Mouse (Mus musculus): ENCODE measurements around the gene Rnf212b. TPM values are rescaled to one million over a fixed set of nuclear protein-coding genes. Genes with fewer than 3 reads are reported as not detected.

Gene Rnf212b
- polyA plus RNA-seq, 1 experiment from 2014 or later = not detected

DNA sequence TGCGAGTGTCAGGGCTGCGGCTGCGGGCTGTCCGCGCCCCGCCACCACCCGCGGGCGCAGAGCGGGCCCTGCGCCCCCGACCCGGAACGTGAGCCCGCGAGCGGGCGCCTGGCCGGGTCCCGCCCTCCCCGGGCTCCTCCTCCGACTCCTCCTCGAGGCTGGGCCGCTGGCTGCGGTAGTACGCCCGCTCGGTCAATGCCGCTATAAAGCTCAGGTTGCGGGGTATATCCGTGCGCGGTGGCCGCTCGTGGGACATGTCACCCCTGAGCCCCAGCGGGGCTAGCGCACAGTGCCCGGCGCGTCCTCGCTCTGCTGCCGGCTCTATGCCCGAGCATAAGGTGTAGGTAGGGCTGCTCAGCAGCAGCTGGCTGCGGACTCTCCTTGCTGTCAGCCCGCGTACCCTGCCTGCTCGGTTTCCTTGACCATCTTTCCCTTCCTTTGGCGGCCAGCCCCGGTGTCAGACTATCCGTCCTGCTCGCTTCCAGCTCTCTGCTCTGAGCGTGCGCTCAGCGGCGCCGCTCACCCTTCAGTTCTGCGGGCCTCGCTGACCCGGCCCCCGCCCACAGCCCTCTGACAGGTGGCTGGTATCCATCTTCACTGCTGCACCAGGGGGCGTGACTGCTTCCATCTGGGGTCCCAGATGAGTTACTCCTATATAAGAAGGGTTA lies 63.2 kb downstream of the Rnf212b start, which contains the start of gene Ppp1r3e:
TSS of gene Ppp1r3e (minus strand) at position 503 of the 668 bp plus-strand sequence.
- Histone ChIP-seq H3K27ac (peak within 1 kb of the TSS; percentile 90), H3K9me3 (replicated peaks) (no peaks in the 10 kb centered on the region), H3K4me2 (peak within 1 kb of the TSS; percentile 99), H3K27me3 (peaks cover 7% of the 10 kb centered on the region; the same call in 1 of the 2 replicates), H3K9ac (peak within 1 kb of the TSS; percentile 91), H3K4me1 (peaks cover 16% of the 10 kb centered on the region), H3K4me3 (peak within 1 kb of the TSS; percentile 77), H3K36me3 (ENCODE audit: poor library complexity, severe bottlenecking) (no peaks in the 10 kb centered on the region)
- WGBS = under 1% methylated on average over 58 of the region's 61 CpGs
- ATAC-seq = peak; percentile 84

DNA sequence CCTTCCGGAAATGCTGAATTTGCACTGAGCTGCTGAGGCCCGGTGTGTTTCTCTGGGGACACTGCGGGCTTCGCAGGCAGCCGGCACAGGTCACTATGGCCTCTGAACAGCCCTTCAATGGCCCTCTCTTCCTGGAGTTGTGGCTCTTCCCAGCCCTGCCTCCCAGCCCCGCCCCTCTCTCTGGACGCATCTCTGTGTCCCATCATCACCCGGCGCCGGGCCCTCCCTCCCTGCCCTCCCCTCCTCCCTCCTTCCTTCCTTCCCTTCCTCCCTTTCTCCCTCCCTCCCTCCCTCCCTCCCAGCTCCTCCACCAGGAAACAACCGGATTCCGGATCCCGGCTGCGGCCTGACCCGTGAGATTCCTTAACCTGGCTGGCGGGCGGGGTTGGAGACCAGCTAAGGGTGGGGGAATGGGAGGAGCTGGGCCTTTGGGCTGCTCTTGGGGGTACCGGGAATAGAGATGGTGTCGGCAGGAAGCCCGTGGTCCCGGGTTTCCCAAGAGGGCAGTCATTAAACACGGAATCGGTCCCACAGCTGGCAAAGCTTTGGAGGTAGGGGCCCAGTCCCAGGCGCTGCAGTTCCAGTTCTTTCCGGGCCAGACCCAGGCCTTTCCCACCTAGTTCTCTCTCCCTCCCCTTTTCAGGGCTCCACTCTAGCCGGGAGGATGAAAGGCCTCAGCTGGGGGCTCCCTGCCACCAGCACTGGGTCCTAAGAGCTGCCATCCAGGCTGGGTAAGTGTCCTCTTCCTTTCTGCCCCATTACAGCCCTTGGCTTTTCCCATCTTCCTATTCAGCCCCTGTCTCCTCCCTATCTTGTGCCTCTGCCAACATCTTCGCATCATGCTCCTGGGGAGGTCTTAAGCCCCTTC lies 69.4 kb downstream of the Rnf212b start, which contains the start of the genes Bcl2l2 and Gm20521:
TSS of gene Bcl2l2 (plus strand) at position 224 of the 868 bp plus-strand sequence.
TSS of gene Gm20521 (plus strand) at position 288 of the 868 bp plus-strand sequence.
- peak; percentile 86 for ATAC-seq
- H3K9ac ChIP-seq = peak within 1 kb of the TSS; percentile 81
- under 1% methylated on average over 26 of the region's 27 CpGs for WGBS
- peak within 1 kb of the TSS; percentile 72 for H3K4me2 ChIP-seq
- peaks cover 4% of the 10 kb centered on the region; the same call in 1 of the 2 replicates for H3K27me3 ChIP-seq
- peak within 1 kb of the TSS; percentile 90 for H3K27ac ChIP-seq
- H3K4me3 ChIP-seq = peak within 1 kb of the TSS; percentile 68
- H3K9me3 ChIP-seq (replicated peaks) = no peaks in the 10 kb centered on the region
- H3K4me1 ChIP-seq = peaks cover 24% of the 10 kb centered on the region
- peaks cover 21% of the 10 kb centered on the region for H3K36me3 ChIP-seq (ENCODE audit: poor library complexity, severe bottlenecking)

DNA sequence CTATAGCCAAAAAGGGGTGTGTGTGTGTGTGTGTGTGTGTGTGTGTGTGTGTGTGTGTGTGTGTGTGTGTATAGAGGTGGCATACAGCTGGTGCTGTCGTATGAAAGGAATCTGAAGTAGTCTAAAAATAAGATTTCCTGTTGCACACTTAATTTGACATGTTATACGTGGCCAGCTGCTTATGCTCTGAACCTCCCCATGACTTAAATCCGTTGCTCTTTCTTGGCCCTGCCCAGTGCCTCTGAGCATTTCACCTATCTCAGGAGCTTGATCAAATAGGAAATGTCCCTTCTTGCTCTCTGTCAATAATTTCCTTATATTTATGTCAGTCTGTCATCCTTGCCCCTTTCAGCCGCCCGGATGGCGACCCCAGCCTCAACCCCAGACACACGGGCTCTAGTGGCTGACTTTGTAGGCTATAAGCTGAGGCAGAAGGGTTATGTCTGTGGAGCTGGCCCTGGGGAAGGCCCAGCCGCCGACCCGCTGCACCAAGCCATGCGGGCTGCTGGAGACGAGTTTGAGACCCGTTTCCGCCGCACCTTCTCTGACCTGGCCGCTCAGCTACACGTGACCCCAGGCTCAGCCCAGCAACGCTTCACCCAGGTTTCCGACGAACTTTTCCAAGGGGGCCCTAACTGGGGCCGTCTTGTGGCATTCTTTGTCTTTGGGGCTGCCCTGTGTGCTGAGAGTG lies 70.2 kb downstream of the Rnf212b start:
- ATAC-seq = no peak; the same call in 1 of the 2 replicates
- Histone ChIP-seq H3K9ac (peak overlapping the region; percentile 81), H3K9me3 (replicated peaks) (no peaks in the 10 kb centered on the region), H3K27ac (peak overlapping the region; percentile 90), H3K4me3 (peak overlapping the region; percentile 68), H3K4me1 (peaks cover 24% of the 10 kb centered on the region), H3K4me2 (peak overlapping the region; percentile 72), H3K36me3 (ENCODE audit: poor library complexity, severe bottlenecking) (peaks cover 21% of the 10 kb centered on the region), H3K27me3 (no peaks in the 10 kb centered on the region)
- 32% methylated on average over 21 of the region's 21 CpGs for WGBS

GRCm38 (mm10) chr14:54885309-54885708 lies 71.4 kb downstream of the Rnf212b start:
- no peak for ATAC-seq
- H3K4me3 ChIP-seq = no peak overlapping the region
- peak overlapping the region; percentile 81; the same call in 1 of the 2 replicates for H3K9ac ChIP-seq
- no peaks in the 10 kb centered on the region for H3K9me3 ChIP-seq (replicated peaks)
- WGBS = 90% methylated on average over 11 of the region's 11 CpGs
- H3K4me1 ChIP-seq = peaks cover 24% of the 10 kb centered on the region
- H3K27ac ChIP-seq = no peak overlapping the region
- H3K36me3 ChIP-seq (ENCODE audit: poor library complexity, severe bottlenecking) = peaks cover 21% of the 10 kb centered on the region
- peak overlapping the region; percentile 72; the same call in 1 of the 2 replicates for H3K4me2 ChIP-seq
- no peaks in the 10 kb centered on the region for H3K27me3 ChIP-seq

DNA sequence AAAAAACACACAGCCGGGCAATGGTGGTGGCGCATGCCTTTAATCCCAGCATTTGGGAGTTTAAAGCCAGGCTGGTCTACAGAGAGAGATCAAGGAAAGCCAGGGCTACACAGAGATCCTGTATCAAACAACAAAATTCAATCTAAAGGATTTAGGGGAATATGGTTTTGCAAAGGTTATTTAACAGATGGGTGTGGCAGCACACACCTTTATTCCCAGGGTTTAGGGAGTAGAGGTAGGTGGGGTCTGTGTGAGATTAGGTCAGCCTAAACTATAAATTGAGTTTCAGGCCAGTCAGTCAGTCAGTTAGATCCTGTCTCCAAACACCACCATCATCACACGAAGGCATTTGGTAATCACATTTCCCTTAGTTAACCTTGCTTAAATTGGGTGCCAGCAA lies 78.3 kb downstream of the Rnf212b start, which contains the start of gene Pabpn1:
TSS of gene Pabpn1 (plus strand) at position 301 of the 400 bp plus-strand sequence.
- peak within 1 kb of the TSS; percentile 49; the same call in 1 of the 2 replicates for H3K9ac ChIP-seq
- H3K4me1 ChIP-seq = peaks cover 19% of the 10 kb centered on the region
- peak within 1 kb of the TSS; percentile 76 for H3K4me2 ChIP-seq
- H3K27ac ChIP-seq = peak within 1 kb of the TSS; percentile 82
- no peak for ATAC-seq
- peak within 1 kb of the TSS; percentile 93 for H3K4me3 ChIP-seq
- peaks cover 22% of the 10 kb centered on the region for H3K36me3 ChIP-seq (ENCODE audit: poor library complexity, severe bottlenecking)
- 86% methylated on average over 3 of the region's 3 CpGs for WGBS
- no peaks in the 10 kb centered on the region for H3K27me3 ChIP-seq
- no peaks in the 10 kb centered on the region for H3K9me3 ChIP-seq (replicated peaks)

GRCm38 (mm10) chr14:54893651-54894181 lies 79.8 kb downstream of the Rnf212b start:
- Histone ChIP-seq H3K27ac (peak overlapping the region; percentile 94), H3K4me1 (peaks cover 19% of the 10 kb centered on the region), H3K9ac (peak overlapping the region; percentile 98), H3K4me3 (peak overlapping the region; percentile 93), H3K4me2 (peak overlapping the region; percentile 76), H3K36me3 (ENCODE audit: poor library complexity, severe bottlenecking) (peaks cover 31% of the 10 kb centered on the region), H3K9me3 (replicated peaks) (no peaks in the 10 kb centered on the region), H3K27me3 (no peaks in the 10 kb centered on the region)
- peak; percentile 98 for ATAC-seq
- under 1% methylated on average over 38 of the region's 38 CpGs for WGBS

DNA sequence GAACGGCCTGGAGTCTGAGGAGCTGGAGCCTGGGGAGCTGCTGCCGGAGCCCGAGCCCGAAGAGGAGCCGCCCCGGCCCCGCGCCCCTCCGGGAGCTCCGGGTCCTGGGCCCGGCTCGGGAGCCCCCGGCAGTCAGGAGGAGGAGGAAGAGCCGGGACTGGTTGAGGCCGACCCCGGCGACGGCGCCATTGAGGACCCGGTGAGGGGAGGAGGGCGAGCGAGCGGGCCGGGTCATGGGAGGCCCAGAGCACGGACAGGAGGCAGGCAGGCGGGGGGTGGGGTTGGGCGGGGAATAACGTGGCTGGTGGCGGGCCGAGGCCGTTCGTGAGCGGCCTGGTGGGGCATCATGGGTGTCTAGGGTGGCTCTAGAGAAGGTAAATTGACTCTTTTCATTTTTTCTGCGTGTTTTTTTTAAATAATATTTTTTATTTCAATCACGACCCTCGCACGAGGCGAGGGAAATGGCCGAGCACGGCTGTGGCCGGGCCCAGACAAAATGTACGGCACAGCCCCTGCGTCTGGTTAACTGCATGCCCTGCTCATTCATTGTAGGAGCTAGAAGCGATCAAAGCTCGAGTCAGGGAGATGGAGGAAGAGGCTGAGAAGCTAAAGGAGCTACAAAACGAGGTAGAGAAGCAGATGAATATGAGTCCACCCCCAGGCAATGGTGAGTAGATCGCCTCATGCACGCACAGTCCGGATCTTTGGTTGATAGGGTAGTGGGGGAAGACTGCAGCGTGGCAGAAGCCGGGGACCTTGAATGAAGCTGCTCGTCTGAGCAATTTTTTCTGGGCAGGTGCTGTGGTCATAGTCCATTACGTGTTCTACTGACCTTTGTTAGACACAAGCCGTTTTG lies 80.6 kb downstream of the Rnf212b start:
- Histone ChIP-seq H3K4me2 (peak overlapping the region; percentile 76), H3K4me3 (peak overlapping the region; percentile 93), H3K4me1 (peaks cover 19% of the 10 kb centered on the region), H3K9me3 (replicated peaks) (no peaks in the 10 kb centered on the region), H3K36me3 (ENCODE audit: poor library complexity, severe bottlenecking) (peaks cover 39% of the 10 kb centered on the region), H3K9ac (peak overlapping the region; percentile 98), H3K27me3 (no peaks in the 10 kb centered on the region), H3K27ac (peak overlapping the region; percentile 94)
- ATAC-seq = peak; percentile 44
- WGBS = under 1% methylated on average over 49 of the region's 54 CpGs

DNA sequence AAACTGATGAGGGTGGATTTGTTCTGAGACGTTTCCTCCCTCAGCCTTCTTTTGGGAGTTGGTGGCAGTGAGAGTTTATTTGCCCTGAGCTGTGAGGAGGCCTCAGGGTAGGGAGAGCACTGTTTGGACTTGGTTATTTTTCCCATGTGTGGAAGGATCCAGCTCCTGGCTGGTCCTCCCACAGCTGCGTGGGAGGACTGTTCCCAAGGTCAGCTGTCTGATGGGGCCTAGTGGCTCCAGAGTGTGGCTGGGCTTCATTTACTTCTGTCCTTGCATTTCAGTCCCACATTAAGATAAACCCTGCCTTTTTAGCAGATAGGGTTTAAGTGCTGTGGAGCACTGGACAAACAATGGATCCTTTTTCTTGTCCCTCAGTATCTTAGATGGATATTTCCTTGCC lies 83.5 kb downstream of the Rnf212b start:
- Histone ChIP-seq H3K4me1 (peaks cover 19% of the 10 kb centered on the region), H3K9ac (no peak overlapping the region), H3K9me3 (replicated peaks) (no peaks in the 10 kb centered on the region), H3K27ac (no peak overlapping the region), H3K27me3 (no peaks in the 10 kb centered on the region), H3K4me3 (no peak overlapping the region), H3K36me3 (ENCODE audit: poor library complexity, severe bottlenecking) (peaks cover 39% of the 10 kb centered on the region), H3K4me2 (no peak overlapping the region)
- 71% methylated on average over 2 of the region's 2 CpGs for WGBS
- ATAC-seq = no peak

DNA sequence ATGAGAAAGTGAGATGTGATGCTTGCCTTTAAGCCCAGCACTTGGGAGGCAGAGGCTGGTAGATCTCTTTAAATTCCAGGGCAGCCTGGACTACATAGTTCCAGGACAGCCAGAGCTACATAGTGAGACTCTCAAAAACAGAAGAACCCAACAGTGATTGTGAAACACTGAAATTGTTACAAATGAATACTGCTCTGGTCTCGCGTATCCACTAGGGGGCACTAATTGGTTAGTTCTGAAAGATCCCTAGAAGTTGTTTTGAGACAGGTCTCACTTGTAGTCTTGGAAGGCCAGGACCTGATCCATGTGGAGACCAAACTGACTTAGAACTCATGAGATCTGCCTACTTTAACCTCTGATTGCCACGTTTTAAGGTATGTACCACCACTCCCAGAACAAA lies 86.4 kb downstream of the Rnf212b start:
- peak; percentile 66 for ATAC-seq
- H3K27me3 ChIP-seq = no peaks in the 10 kb centered on the region
- 0% methylated on average over 3 of the region's 3 CpGs for WGBS
- H3K4me1 ChIP-seq = peaks cover 13% of the 10 kb centered on the region
- H3K36me3 ChIP-seq (ENCODE audit: poor library complexity, severe bottlenecking) = peaks cover 56% of the 10 kb centered on the region
- H3K27ac ChIP-seq = no peak overlapping the region
- no peak overlapping the region for H3K9ac ChIP-seq
- no peak overlapping the region for H3K4me3 ChIP-seq
- no peak overlapping the region for H3K4me2 ChIP-seq
- H3K9me3 ChIP-seq (replicated peaks) = no peaks in the 10 kb centered on the region

DNA sequence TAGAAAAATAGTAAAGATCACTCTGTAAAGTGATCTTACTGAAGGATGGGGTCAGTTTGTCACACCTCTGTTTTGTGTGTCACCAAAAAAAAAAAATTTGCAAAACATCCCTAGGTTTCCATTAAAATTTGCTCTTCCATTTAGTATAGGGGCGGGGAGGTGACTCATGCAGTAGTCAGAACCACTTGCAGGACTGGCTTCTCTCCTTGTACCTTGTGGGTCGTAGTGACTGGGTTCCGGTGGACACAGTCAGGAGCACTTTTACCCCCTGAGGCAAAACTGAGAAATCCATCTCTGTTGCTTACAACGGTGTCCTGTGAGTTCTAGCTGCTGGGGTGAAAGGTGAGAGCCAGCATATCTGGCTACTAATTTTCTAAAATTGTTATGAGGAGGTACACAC lies 89.7 kb downstream of the Rnf212b start:
- no peaks in the 10 kb centered on the region for H3K27me3 ChIP-seq
- no peak overlapping the region for H3K9ac ChIP-seq
- no peaks in the 10 kb centered on the region for H3K9me3 ChIP-seq (replicated peaks)
- no peak overlapping the region for H3K27ac ChIP-seq
- peaks cover 57% of the 10 kb centered on the region for H3K36me3 ChIP-seq (ENCODE audit: poor library complexity, severe bottlenecking)
- no peak overlapping the region for H3K4me3 ChIP-seq
- no peak overlapping the region for H3K4me2 ChIP-seq
- WGBS = 91% methylated on average over 4 of the region's 4 CpGs
- no peak for ATAC-seq
- H3K4me1 ChIP-seq = no peaks in the 10 kb centered on the region
